Mouse (Mus musculus): ENCODE data around the gene Smarca4. TPM values are rescaled to one million over a fixed set of nuclear protein-coding genes. Genes with fewer than 3 reads are reported as not detected.
"Not testable (repeated sequence)": the region's sequence is repeated elsewhere in the genome, so short reads cannot be mapped to it uniquely, and the experiment has no call there.

The Smarca4 gene
- total RNA-seq, 1 experiment from 2014 or later: 71.0 TPM

GRCm38 (mm10) chr9:21662034-21662433 lies 46.1 kb downstream of the Smarca4 start:
- no peak for DNase-seq

- DNase-seq: peak; percentile 51
Observed at GRCm38 (mm10) chr9:21668946-21669345, 53.0 kb downstream of the Smarca4 start.

- no peak for DNase-seq
Observed at GRCm38 (mm10) chr9:21670354-21670753, 54.4 kb downstream of the Smarca4 start.

GRCm38 (mm10) chr9:21671753-21672152 lies 55.8 kb downstream of the Smarca4 start:
- no peak for DNase-seq

GRCm38 (mm10) chr9:21677706-21678105 lies 61.7 kb downstream of the Smarca4 start:
- DNase-seq: no peak

GRCm38 (mm10) chr9:21680448-21680847 lies 64.5 kb downstream of the Smarca4 start:
- no peak for DNase-seq

- DNase-seq: no peak
Observed at GRCm38 (mm10) chr9:21682827-21683226, 66.9 kb downstream of the Smarca4 start.

- no peak for DNase-seq
Observed at GRCm38 (mm10) chr9:21683897-21684296, 67.9 kb downstream of the Smarca4 start.

- no peak for DNase-seq
Observed at GRCm38 (mm10) chr9:21688554-21688953, 72.6 kb downstream of the Smarca4 start.

GRCm38 (mm10) chr9:21690031-21690430 lies 74.1 kb downstream of the Smarca4 start:
- peak; percentile 60 for DNase-seq

- peak; percentile 59 for DNase-seq
Observed at GRCm38 (mm10) chr9:21691862-21692261, 75.9 kb downstream of the Smarca4 start.

GRCm38 (mm10) chr9:21692491-21692890 lies 76.5 kb downstream of the Smarca4 start:
- DNase-seq: no peak

GRCm38 (mm10) chr9:21694071-21694470 lies 78.1 kb downstream of the Smarca4 start:
- DNase-seq: no peak

- DNase-seq: no peak
Observed at GRCm38 (mm10) chr9:21695229-21695792, 79.3 kb downstream of the Smarca4 start.

GRCm38 (mm10) chr9:21697121-21697520 lies 81.2 kb downstream of the Smarca4 start:
- no peak for DNase-seq

GRCm38 (mm10) chr9:21699280-21699679 lies 83.3 kb downstream of the Smarca4 start:
- DNase-seq: not testable (repeated sequence)

- no peak for DNase-seq
Observed at GRCm38 (mm10) chr9:21701091-21701490, 85.1 kb downstream of the Smarca4 start.

GRCm38 (mm10) chr9:21703494-21703893 lies 87.5 kb downstream of the Smarca4 start:
- no peak for DNase-seq

- no peak for DNase-seq
Observed at GRCm38 (mm10) chr9:21706085-21706484, 90.1 kb downstream of the Smarca4 start.

GRCm38 (mm10) chr9:21706586-21707265 lies 90.8 kb downstream of the Smarca4 start:
- no peak for DNase-seq

GRCm38 (mm10) chr9:21709340-21709739 lies 93.4 kb downstream of the Smarca4 start:
- DNase-seq: no peak

GRCm38 (mm10) chr9:21715298-21715697 lies 99.3 kb downstream of the Smarca4 start:
- peak; percentile 55 for DNase-seq

- DNase-seq: no peak
Observed at GRCm38 (mm10) chr9:21717015-21717414, 101.0 kb downstream of the Smarca4 start.

- DNase-seq: no peak
Observed at GRCm38 (mm10) chr9:21721036-21721435, 105.1 kb downstream of the Smarca4 start.
